Mouse (Mus musculus) adrenal gland, adult (tissue): ENCODE results near the gene Ramp2.
A peak's percentile ranks its signal among the peaks of the same experiment; 100 is the strongest.

Experiments
- DNase-seq, 2 experiments: peaks; one replicate each; pipeline ENCODE4 v3.0.0; 2022 to 2023; ENCODE audit warnings: low spot score in 1 of 2; ENCODE audit not compliant: inconsistent age in 2 of 2

Gene Ramp2

GRCm38 (mm10) chr11:101234124-101234523 is 11.7 kb upstream of the Ramp2 start:
- no peak for DNase-seq

- DNase-seq, result no peak
Observed at GRCm38 (mm10) chr11:101235429-101235828, 10.4 kb upstream of the Ramp2 start.

- DNase-seq, result no peak
Observed at GRCm38 (mm10) chr11:101236782-101237181, 9.0 kb upstream of the Ramp2 start.

GRCm38 (mm10) chr11:101238071-101238647 is 7.7 kb upstream of the Ramp2 start:
- no peak for DNase-seq

- no peak for DNase-seq
Observed at GRCm38 (mm10) chr11:101245071-101245470, 757 bp upstream of the Ramp2 start.

GRCm38 (mm10) chr11:101246702-101247012 is 829 bp downstream of the Ramp2 start:
- DNase-seq, result no peak

GRCm38 (mm10) chr11:101247521-101248030 is 1.7 kb downstream of the Ramp2 start:
- DNase-seq, result no peak

- peak; percentile 63 to 85 for DNase-seq
Observed at GRCm38 (mm10) chr11:101248258-101248994, 2.6 kb downstream of the Ramp2 start.

- no peak for DNase-seq
Observed at GRCm38 (mm10) chr11:101251031-101251430, 5.2 kb downstream of the Ramp2 start.

- peak in 1 of 2 experiments; percentile 64 for DNase-seq
Observed at GRCm38 (mm10) chr11:101252941-101253340, 7.1 kb downstream of the Ramp2 start.

GRCm38 (mm10) chr11:101253613-101254389 is 8.0 kb downstream of the Ramp2 start, which contains the start of gene Vps25:
Vps25 (plus strand) TSS chr11:101253707.
- peak; percentile 87 to 96 for DNase-seq

- no peak for DNase-seq
Observed at GRCm38 (mm10) chr11:101255826-101256775, 10.3 kb downstream of the Ramp2 start.

GRCm38 (mm10) chr11:101259261-101259712 is 13.5 kb downstream of the Ramp2 start:
- no peak for DNase-seq

GRCm38 (mm10) chr11:101259948-101260825 is 14.4 kb downstream of the Ramp2 start, which contains the start of gene Wnk4:
Wnk4 (plus strand) TSS chr11:101260567.
- DNase-seq, result peak; percentile 68 to 84

- no peak for DNase-seq
Observed at GRCm38 (mm10) chr11:101260826-101261380, 15.1 kb downstream of the Ramp2 start.

- no peak for DNase-seq
Observed at GRCm38 (mm10) chr11:101262272-101262967, 16.6 kb downstream of the Ramp2 start.

- DNase-seq, result peak in 1 of 2 experiments; percentile 70
Observed at GRCm38 (mm10) chr11:101263138-101263988, 17.5 kb downstream of the Ramp2 start.

GRCm38 (mm10) chr11:101263989-101264280 is 18.1 kb downstream of the Ramp2 start:
- DNase-seq, result no peak
